Mouse (Mus musculus) mouse embryonic stem cell (cell line): ENCODE results near the gene Gin1.
"Not testable (repeated sequence)": the region's sequence is repeated elsewhere in the genome, so short reads cannot be mapped to it uniquely, and the experiment has no call there.

ENCODE experiments used
- in situ Hi-C, 2 experiments: fragments of 300-500 bp; cut with MboI; formaldehyde crosslinking; loops; 1 replicate in 1 of 2; 3 replicates in 1 of 2; pipeline ENCODE4 v1.14.3; 2019 to 2020; ENCODE audit warnings: low sequenced_read_pairs in 2 of 2, low pct_unique_long_range_greater_than_20kb in 1 of 2, mixed read lengths in 1 of 2; ENCODE audit not compliant: unreplicated experiment in 1 of 2

The Gin1 gene

GRCm38 (mm10) chr1:97769904-97770753 lies at the start of gene Gin1, which contains the start of gene Ppip5k2:
Gene Gin1 (plus strand): TSS chr1:97770172.
Gene Ppip5k2 (minus strand): TSS chr1:97770411.
- in situ Hi-C loops, result no loop called here

GRCm38 (mm10) chr1:97726730-97727129 lies 43.2 kb upstream of the Gin1 start:
- in situ Hi-C loops, result no loop called here

GRCm38 (mm10) chr1:97729339-97729738 lies 40.6 kb upstream of the Gin1 start:
- in situ Hi-C loops, result no loop called here

GRCm38 (mm10) chr1:97743063-97743462 lies 26.9 kb upstream of the Gin1 start:
- in situ Hi-C loops, result no loop called here

GRCm38 (mm10) chr1:97745712-97746111 lies 24.3 kb upstream of the Gin1 start:
- in situ Hi-C loops, result no loop called here

GRCm38 (mm10) chr1:97746261-97746660 lies 23.7 kb upstream of the Gin1 start:
- in situ Hi-C loops, result no loop called here

- in situ Hi-C loops, result no loop called here
These were observed 21.8 kb upstream of the Gin1 start for GRCm38 (mm10) chr1:97748163-97748562.

- in situ Hi-C loops, result no loop called here
These were observed 16.8 kb upstream of the Gin1 start for GRCm38 (mm10) chr1:97753216-97753615.

GRCm38 (mm10) chr1:97754392-97754791 lies 15.6 kb upstream of the Gin1 start:
- in situ Hi-C loops, result no loop called here

- in situ Hi-C loops, result no loop called here
These were observed 10.1 kb upstream of the Gin1 start for GRCm38 (mm10) chr1:97759841-97760240.

- in situ Hi-C loops, result no loop called here
These were observed 9.4 kb upstream of the Gin1 start for GRCm38 (mm10) chr1:97760598-97760997.

- in situ Hi-C loops, result no loop called here
These were observed 8.5 kb upstream of the Gin1 start for GRCm38 (mm10) chr1:97761477-97761876.

GRCm38 (mm10) chr1:97765712-97766111 lies 4.3 kb upstream of the Gin1 start:
- in situ Hi-C loops, result not testable (repeated sequence)

GRCm38 (mm10) chr1:97768089-97768488 lies 1.9 kb upstream of the Gin1 start:
- in situ Hi-C loops, result no loop called here

- in situ Hi-C loops, result no loop called here
These were observed 1.1 kb upstream of the Gin1 start for GRCm38 (mm10) chr1:97768906-97769293.

- in situ Hi-C loops, result no loop called here
These were observed 573 bp upstream of the Gin1 start for GRCm38 (mm10) chr1:97769294-97769903.

- in situ Hi-C loops, result no loop called here
These were observed 1.1 kb downstream of the Gin1 start for GRCm38 (mm10) chr1:97771118-97771517.

- in situ Hi-C loops, result no loop called here
These were observed 1.8 kb downstream of the Gin1 start for GRCm38 (mm10) chr1:97771727-97772126.

- in situ Hi-C loops, result no loop called here
These were observed 3.4 kb downstream of the Gin1 start for GRCm38 (mm10) chr1:97773362-97773761.

- in situ Hi-C loops, result no loop called here
These were observed 4.0 kb downstream of the Gin1 start for GRCm38 (mm10) chr1:97773973-97774372.
